Mouse (Mus musculus) embryonic fibroblast, embryonic 13.5 days (primary cell): Measurements from ENCODE around the gene Cbx4.

ENCODE experiments used
- CTCF ChIP-seq: IDR thresholded peaks from 2 replicates; pipeline ENCODE4 v1.5.1; 2011; ENCODE audit warnings: mild to moderate bottlenecking, control low read depth, low read length, moderate library complexity, borderline replicate concordance; ENCODE audit not compliant: insufficient read depth
- POLR2A ChIP-seq: IDR thresholded peaks from 2 replicates; pipeline ENCODE4 v1.6.1; 2011; ENCODE audit warnings: low read depth, mild to moderate bottlenecking, control low read depth, low read length, moderate library complexity

DNA sequence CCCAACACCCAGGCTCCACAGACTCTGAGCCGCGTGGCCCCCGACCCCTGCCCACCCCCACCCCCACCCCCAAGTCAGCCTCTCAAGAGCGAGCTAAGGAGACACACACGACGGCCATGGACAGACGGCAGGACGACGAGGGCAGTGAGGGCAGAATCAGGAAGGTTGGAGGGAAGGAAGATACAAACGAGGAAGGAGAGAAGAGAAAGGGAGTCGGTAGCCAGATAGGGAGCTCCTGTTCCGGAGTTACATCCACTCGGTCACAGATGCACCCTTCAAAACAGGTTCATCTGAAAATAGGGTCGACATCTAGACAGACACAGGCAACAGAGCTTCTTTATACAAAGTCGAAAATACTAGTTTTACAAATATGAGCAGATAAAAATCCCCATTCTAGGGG lies 49.6 kb downstream of the Cbx4 start:
- TF ChIP-seq POLR2A = no peak
- no peak for TF ChIP-seq CTCF
